Mouse (Mus musculus): ENCODE results near the gene Rcl1.

- TF ChIP-seq CTCF (IDR thresholded peaks at IDR 0.05; ENCODE audit: extremely low read depth, insufficient read depth, insufficient read length, insufficient replicate concordance) (no peak), POLR2A (IDR thresholded peaks at IDR 0.05; ENCODE audit: low read depth, low read length) (no peak)
These were observed 20.2 kb downstream of the Rcl1 start for GRCm38 (mm10) chr19:29121394-29121793.
